Mouse (Mus musculus): ENCODE results near the gene Rpl37.

- no peak for TF ChIP-seq CTCF (IDR thresholded peaks at IDR 0.05; ENCODE audit: low read depth, low read length)
- TF ChIP-seq POLR2A (IDR thresholded peaks at IDR 0.05; ENCODE audit: extremely low read depth, insufficient read depth, low read length): no peak
These were observed 16.9 kb downstream of the Rpl37 start for GRCm38 (mm10) chr15:5133301-5133700.

All from liver, adult 2 months (tissue).